Mouse (Mus musculus) ES-E14 (cell line): ENCODE results near the gene Srm.

Source experiments
- CHD2 ChIP-seq: IDR thresholded peaks from 2 replicates; pipeline ENCODE4 v1.6.1; 2014; ENCODE audit warnings: mild to moderate bottlenecking, low read depth, low read length, inconsistent platforms
- HCFC1 ChIP-seq: IDR thresholded peaks from 2 replicates; pipeline ENCODE4 v1.6.1; 2012; ENCODE audit warnings: low read length, inconsistent platforms, borderline replicate concordance; ENCODE audit not compliant: insufficient read depth
- MAFK ChIP-seq: IDR thresholded peaks from 2 replicates; pipeline ENCODE4 v1.6.1; 2014; ENCODE audit warnings: mild to moderate bottlenecking, low read depth, low read length, inconsistent platforms; ENCODE audit not compliant: insufficient read depth
- ZC3H11A ChIP-seq: IDR thresholded peaks from 2 replicates; pipeline ENCODE4 v1.6.1; 2012; ENCODE audit warnings: low read depth, mild to moderate bottlenecking, inconsistent platforms, low read length, borderline replicate concordance
- ZNF384 ChIP-seq: IDR thresholded peaks from 2 replicates; pipeline ENCODE4 v1.6.1; 2012; ENCODE audit warnings: low read depth, low read length, inconsistent platforms

- TF ChIP-seq MAFK, result no peak
- no peak for TF ChIP-seq CHD2
- no peak for TF ChIP-seq ZNF384
- TF ChIP-seq HCFC1, result no peak
- no peak for TF ChIP-seq ZC3H11A
These were observed 21.3 kb downstream of the Srm start for GRCm38 (mm10) chr4:148612557-148612956.
